Mouse (Mus musculus) CD4-positive, CD25-positive, alpha-beta regulatory T cell, adult 2 months (primary cell): ENCODE measurements around the gene Dgkh.

Experiments
- DNase-seq: peaks from one replicate; pipeline ENCODE4 v3.0.0-alpha.2; 2012; ENCODE audit warnings: low read depth, low spot score

The Dgkh gene

DNA sequence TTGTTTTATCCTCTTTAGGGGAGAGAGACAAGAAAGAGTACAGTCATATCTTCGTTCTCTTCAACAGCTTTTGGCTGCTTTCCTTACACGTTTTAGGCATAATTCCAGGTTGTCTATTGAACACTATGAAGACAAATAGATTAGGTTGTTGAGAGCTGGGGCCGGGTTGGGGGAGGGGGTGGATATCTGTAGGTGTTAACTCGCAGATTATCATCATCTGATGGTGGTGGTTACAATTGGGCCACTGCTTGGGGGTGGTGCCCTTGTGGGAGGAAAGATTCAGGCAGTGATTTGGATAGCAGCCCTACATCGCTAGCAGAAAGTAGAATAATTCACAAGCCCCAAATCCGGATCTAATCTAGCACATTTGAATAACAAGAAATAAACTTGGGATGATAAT, 195.0 kb downstream of the Dgkh start:
- peak; percentile 48 for DNase-seq

- peak; percentile 98 for DNase-seq
Observed at GRCm38 (mm10) chr14:78536281-78537165, 196.1 kb downstream of the Dgkh start, which contains the start of gene Akap11. Akap11 (minus strand) TSS chr14:78536808.

DNA sequence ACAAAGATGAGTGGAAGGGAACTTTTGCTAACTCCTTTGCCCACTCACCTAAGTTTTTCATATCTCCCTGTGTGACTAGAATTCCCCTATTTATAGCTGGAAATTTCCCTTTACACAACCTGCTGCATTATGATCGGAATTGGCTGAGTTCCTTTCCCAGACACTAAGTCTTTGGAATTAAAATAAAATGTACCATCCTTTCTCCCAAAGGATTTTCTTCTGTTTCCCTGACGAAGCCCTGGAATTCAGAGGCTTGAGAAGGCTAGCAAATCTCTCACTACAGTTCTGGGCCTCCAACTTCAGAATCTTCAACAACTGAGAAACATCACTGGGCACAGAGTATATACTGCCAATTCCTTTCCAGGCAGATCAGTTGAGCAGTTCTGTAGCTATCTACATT, 197.2 kb downstream of the Dgkh start:
- no peak for DNase-seq

DNA sequence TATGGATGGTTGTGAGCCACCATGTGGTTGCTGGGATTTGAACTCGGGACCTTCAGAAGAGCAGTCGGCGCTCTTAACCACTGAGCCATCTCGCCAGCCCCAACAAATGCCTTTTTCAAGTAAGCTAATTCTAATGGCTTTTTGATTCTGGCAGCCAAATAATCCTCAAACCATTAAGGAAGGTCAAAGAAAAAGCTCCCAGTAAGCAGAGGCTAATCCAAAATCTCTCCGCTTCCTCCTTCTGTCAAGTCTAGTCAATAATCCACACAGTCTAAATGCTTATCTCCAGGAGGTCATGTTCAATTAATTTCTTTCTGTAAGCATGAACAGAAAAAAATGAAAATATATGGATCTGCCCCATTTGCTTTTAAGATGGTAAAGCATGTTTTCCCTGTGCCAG, 197.9 kb downstream of the Dgkh start:
- DNase-seq = no peak

GRCm38 (mm10) chr14:78533701-78534100, 198.9 kb downstream of the Dgkh start:
- no peak for DNase-seq

GRCm38 (mm10) chr14:78532345-78532744, 200.2 kb downstream of the Dgkh start:
- DNase-seq = no peak

DNA sequence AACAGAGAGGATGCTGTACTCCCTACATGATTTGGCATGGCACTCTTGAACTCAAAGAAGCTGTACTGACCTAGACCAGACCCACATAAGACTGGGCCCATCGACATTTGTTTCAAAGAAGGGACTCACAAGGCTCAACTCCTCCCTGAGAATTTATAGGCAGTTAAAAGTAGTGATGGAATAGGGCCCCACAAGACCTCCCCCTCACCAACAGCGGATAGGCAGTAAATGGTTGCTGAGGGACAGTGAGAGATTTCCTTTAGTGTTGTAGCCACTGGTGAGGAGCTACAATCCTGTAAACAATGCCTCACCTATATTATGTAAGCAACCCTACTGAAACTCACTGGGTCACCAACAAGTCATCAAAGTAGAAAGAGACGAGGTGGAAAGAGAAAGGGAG, 202.3 kb downstream of the Dgkh start:
- DNase-seq = no peak

DNA sequence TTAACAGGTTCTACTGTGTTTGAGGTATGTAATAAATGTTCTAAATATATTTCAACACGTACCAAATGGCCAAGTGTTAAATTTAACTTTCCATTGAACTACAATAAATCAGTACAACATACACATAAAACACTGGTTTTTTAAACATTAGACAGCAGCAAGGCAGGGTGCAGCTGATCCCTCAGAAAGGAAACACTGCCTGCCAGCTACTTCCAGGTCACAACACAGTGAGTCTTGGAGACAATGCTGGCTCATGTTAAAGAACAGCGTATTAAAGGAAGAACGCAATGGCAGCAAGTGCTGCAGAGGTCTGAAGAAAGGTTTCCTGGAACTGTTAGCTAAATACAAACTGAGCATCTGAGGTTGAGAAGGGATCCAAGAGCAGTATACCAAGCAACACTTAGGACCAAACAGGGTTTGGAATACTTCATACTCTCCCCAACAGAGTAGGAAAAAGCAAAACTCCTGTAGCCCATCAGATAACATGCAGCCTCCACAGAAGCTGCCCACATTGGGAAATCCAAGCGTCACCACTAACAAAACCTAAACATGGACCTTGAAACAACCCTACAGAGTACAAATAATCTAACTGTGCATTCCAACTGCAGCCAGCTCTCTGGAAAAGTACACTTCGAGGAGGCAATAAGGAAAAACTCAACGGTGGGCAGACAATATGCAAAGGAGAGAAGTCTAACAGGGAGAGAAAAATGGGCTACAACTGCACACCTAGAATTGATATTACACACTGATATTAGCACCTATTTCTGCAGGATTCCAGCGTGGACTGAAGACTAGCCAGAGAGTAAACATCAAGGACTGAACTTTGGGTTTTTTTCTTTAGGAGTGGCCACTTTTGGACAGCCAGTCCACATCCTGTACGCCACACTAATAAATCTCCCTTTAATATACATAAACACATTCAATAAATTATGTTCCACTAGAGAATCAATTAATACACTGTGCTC, 203.8 kb downstream of the Dgkh start:
- DNase-seq = no peak

GRCm38 (mm10) chr14:78526907-78527306, 205.7 kb downstream of the Dgkh start:
- DNase-seq = no peak

- DNase-seq = no peak
Observed at GRCm38 (mm10) chr14:78526475-78526874, 206.1 kb downstream of the Dgkh start.

DNA sequence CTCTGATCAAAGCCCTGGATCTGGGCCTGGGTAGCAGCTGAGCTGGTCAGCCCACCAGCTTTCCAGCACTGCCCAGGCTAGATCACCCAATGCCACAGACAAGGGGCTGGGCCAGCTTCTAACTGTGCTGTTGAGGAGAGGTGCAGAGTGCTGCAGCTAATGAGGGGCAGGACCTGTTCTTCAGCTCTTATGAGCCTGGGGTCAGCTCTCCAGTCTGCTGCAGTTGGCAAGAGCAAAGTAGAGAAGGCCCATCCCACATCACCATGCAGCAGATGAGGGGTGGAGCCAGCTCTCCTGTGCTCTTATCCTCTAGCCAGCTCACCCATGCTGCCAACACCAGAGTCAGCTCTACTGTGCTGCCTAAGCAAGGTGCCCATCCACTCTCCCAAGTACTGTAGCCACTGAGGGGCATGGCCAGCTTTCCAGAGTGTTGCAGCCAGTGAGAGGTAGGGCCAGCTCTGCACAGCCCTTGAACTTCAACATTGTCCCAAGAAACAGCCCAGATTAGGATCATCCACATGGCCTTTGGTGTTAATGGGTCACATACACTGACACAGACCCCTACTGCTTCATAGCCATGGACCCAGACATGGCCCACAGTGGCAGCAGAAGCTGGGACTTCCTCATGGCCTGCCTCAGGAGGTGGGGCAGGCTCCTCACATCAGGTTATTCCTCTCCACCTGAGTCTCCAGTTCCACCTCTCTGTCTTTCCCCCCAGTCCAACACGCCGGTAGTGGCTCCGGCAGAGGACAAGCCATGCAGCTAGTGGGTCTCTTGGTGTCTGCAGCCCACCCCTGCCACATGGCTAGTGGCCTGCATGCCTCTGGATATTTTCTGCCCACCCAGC, 206.7 kb downstream of the Dgkh start:
- no peak for DNase-seq

GRCm38 (mm10) chr14:78525059-78525458, 207.5 kb downstream of the Dgkh start:
- peak; percentile 29 for DNase-seq

DNA sequence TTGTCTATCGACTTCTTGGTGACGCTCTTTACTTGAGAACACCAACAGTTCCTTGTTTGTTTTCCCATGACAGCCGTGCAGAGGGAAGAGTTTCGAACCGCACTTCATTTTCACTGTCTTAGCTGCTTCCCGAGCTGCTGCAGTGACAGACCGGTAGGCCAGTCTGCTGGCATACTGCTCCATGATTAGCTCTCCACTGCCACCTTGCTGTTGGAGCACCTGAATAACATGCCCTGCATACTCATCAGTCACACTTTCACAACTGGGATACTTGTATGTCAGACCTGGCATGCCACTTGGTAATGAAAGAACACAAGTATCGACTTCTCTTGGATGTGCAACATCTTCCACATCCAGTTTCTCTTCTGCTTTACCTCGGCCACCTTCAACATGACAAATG, 221.9 kb downstream of the Dgkh start:
- peak; percentile 18 for DNase-seq

- DNase-seq = no peak
Observed at GRCm38 (mm10) chr14:78509791-78510190, 222.8 kb downstream of the Dgkh start.
